Mouse (Mus musculus) adrenal gland, postnatal 10 days (tissue): Measurements from ENCODE around the gene Map3k19. TPM values are rescaled to one million over a fixed set of nuclear protein-coding genes. Genes with fewer than 3 reads are reported as not detected.

Experiments used
- DNase-seq: peaks from one replicate; pipeline ENCODE4 v3.0.0; 2021; ENCODE audit warnings: mixed read lengths
- long read RNA-seq, 2 experiments: library from polyadenylated mRNA; stranded (forward); transcript quantifications; one replicate each; pipeline ENCODE4 v2.0.0; 2021
- total RNA-seq, 2 experiments: library from RNA; stranded (reverse); gene quantifications; 2 replicates each; pipeline ENCODE4 v1.2.3; 2021

Gene Map3k19
- under 1 TPM; 0.09 to 0.12 TPM for total RNA-seq
- long read RNA-seq, experiment 1, partial matches to known transcripts: 0 of 2 reads
- long read RNA-seq, experiment 1, other reads (novel, unspliced or antisense): 2 of 2 reads
- long read RNA-seq, experiment 2: 0 reads

DNA sequence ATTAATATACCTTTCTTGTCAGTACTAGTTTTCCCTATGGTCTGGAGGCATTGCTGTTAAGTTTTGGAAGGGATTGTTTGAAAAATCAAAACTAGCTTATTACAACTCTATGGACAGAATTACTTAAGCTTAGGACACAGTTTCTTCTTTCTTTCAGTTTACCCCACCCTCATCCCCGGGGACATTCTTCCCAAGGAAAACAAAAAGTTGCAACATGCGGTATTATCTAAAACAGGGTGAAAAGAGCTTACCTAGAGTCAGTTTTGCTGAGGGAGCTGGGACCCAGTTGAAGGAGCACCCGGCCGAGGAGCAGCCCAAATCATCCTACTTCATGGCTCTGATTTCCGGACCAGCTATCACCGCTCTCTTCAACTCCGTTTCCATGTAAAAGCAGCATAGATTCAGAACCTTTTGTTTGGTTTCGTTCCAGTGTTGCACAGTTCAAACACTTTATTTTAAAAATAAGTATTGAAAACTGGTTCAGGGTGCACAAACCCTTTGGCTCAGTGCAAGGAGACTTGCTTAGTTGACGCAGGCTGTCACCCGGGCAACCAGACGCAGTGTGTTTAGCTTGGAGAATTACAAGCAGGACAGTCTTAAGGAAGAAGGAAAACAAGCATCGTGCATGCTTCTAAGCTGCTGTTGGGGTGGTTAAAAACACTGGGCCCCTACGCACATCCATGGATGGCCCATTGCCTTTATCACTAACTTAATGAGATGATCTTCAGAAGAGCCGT, at the start of gene Map3k19:
Gene Map3k19 (minus strand): TSS at position 546 of the 737 bp plus-strand sequence.
- peak; percentile 23 for DNase-seq

DNA sequence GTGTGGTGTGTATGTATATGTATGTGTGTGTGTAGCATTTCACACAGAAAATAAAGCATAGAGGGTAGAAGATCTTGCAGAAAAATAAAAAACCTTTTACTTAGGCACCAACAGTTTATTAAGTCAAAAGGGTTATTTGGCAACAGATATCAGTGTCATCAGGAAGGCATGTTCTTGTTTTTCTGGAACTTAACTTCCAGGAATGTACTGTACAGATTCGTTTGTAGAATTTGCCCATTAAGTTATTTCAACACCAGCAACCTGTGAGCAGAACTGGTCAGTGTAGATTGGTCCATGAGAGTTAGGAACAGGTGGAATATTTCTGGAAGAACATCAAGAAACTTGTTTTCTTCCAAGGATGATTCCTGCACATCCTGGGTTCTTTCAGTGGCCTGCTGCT, 44.6 kb upstream of the Map3k19 start:
- no peak for DNase-seq

DNA sequence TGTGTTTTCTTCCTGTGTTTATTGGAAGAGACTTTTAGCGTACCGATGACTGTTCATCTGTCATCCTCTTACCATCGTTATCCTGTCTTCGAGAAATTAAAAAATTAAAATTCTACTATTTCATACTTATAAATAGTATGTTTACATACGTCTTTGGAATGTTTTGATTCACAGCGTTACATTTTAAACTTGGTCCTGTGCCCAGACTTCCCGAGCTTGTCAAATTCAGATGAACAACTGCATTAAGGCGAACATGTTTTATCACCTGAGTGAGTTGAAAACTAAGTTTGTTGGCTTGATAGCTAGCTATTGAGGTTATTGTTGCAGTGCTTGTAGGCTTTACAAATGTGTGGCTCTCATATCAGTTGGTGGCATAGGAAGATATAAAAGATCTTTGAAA, 14.4 kb upstream of the Map3k19 start:
- DNase-seq: no peak

DNA sequence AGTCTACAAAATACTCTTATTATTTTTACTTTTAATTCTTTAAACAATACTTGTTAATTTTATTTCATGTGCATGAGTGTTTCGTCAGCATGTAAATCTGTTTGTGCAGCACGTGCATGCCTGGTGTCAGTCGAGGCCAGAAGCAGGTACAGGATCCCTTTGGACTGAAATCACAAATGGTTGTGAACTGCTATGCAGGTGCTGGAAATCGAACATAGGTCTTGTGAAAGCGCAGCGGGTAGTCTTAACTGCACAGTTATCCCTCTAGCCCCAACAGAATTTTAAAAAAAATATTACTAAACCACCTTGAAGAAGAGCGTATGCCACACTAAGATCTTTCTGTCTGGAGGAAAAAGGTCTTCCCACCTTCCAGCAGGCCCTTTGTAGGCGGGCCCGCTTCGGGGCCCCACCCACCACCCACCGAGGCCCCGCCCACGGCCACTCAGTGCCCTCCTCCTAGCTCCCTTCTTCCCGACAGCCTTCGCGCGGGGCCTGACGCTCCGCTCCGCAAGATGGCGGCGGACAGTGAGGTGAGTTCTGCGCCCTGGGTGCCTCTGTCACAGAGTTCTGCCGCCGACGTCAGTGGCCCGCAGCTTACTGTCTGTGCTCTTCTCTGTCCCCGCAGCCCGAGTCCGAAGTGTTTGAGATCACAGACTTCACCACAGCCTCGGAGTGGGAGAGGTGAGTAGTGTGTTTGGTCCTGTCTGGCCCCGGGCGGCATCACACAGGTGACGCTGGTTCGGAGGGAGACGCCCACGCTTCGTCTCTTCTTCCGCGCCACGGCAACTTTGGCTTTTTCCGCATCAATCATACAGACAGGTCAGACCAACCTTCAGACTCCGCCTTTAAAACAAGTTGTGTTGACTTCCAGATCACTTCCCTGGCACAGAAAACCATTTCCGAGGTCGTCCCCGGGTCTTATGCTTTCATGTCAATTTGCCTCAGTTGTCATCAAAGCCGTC, 13.8 kb upstream of the Map3k19 start, which contains the start of gene Rab3gap1:
Gene Rab3gap1 (plus strand): TSS at position 474 of the 962 bp plus-strand sequence.
- DNase-seq: peak; percentile 95

DNA sequence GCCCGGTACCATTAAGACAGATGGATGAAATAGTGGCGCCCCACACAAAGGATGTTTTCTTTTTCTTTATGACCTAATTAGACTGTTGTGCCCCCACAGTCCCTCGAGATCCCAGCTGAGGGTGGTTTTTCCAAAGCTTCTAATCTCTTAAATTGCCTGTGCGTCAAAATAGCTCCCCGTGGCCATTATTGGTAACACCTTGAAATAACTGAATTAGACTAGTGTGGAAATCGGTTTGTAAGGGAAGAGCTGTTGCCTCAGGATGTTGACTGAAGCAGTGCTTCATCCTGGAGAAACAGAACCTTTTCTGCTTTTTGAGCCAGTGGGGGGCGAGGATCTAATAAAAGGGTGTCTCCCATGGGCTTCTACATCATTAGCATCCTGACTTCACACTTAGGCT, 9.0 kb upstream of the Map3k19 start:
- DNase-seq: no peak

DNA sequence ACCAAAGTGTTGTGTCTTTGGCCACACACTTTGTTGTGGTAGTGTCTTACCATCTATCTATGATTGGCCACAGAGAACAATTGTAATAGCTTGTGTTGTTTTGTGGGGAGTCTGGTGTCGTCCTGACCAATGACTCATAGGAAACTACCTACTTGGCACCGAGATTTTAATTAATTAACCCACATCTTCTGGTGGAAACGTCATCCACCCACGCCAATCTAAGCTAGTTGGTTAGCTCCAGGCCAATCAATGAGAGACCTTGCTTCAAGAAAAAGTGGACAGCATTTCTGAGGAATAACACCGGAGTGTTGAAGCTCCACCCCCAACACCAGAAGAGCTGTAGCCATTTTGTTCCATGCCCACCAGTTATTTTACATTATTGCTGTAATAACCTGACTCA, 7.1 kb upstream of the Map3k19 start:
- no peak for DNase-seq

DNA sequence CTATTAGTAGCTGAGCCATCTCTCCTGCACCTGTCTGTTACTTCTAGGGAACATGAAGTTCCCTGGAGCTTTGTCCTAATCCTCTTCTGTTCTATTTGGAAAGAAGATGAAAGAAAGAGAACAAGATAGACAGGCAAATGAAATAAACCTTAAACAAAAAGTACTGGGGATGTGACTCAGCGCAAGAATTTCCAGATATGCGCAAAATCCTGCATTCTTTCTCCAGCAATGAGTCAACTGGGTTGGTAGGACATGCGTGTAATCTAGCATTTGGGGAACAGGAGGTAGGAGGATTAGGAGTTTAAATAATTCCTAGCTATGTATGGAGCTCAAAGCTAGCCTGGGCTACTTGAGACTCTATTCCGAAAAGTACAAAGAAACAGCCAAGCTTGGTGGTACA, 5.7 kb upstream of the Map3k19 start:
- no peak for DNase-seq

DNA sequence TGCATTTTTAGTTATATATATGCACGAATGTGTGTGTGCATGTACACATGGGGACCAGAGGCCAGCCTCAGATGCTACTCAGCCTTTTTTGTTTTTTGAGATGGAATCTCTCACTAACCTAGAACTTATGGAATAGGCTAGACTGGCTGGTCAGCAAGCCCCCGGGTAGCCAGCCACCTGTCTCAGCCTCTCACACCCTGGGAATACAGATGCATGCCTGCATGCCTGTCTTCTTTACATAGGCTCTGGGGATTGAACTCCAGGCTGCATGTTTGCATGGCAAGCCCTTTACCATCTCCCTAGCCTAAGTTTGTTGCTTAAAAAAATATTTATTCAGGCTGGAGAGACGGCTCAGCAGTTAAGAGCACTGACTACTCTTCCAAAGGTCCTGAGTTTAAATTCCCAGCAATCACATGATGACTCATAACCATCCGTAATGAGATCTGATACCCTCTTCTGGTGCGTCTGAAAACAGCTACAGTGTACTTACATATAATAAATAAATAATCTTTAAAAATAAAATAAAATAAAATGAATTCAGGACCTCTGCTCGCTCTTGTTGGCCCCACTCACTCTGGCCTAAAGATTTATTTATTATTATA, 5.1 kb upstream of the Map3k19 start:
- no peak for DNase-seq

DNA sequence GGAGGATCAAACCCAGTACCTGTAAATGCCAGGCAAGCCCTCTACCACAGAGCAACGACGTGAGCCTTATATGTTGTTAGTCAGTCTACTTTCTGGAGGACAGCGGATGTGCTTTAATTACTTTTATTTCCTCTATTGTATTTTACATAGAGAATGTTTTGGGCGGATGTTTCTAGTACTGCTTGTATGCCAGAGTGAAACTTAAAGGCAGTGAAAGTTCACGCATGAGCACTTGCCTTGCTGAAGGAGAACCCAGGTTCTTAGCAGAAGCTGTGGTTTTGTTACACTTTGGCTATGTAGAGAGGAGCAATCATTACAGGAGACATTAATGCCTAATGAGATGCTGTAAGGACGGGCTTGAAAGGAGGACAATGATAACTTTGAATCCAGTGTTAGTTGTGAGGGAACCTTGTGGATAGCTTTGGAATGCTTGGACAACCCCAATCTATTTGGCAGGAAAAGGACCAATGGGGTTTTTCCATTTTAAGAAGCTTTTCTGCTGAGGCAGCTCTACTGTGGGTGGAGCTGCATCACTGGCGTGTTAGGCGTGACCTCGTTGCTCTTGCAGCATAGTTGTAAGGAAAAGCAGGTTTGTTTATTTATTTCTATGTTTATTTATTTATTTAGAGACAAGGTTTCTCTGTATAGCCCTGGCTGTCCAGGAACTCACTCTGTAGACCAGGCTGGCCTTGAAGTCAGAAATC, 4.3 kb upstream of the Map3k19 start:
- DNase-seq: no peak

DNA sequence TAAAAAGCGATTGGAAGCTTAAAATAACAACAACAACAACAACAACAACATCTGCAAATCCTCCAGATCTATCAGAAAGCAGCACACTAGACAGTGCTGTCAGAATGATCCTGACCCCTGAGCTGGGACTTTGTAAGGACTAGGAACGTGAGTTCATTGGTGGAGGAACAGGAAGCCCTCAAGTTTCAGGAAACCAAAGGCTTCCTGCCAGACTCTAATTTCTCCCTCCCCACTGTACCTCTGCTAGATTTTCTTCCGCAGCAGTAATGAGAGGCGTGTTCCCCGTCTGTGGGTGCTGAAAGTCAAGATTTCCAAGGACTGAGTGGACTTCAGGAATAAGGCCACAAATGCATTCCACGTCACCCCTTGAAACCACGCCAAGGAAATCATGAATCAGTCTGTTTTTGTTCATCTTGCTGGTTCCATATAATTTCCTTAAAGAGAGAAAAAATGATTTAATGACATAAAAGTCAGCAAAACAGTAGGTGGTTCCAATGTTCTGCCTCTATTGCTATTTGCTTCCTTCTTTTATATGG, 4.7 kb downstream of the Map3k19 start:
- peak; percentile 41 for DNase-seq

DNA sequence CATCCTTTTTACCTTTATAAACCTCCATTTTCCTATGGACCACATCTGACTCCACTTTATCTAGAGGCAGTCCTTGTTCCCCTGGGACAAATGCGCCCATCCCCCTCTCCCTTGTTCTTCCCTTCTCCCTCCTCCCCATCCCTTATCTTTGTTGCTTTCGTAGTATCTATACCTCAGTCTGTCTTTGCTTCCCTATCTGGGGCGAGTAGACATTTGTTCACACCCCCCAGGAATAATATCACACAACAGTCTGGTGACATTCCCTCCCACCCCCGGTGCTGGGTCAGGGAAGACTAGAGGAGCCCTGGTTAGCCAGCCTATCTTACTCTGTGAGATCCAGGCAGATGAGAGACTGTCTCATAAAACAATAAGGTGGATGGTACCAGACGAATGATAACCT, 9.4 kb downstream of the Map3k19 start:
- no peak for DNase-seq

DNA sequence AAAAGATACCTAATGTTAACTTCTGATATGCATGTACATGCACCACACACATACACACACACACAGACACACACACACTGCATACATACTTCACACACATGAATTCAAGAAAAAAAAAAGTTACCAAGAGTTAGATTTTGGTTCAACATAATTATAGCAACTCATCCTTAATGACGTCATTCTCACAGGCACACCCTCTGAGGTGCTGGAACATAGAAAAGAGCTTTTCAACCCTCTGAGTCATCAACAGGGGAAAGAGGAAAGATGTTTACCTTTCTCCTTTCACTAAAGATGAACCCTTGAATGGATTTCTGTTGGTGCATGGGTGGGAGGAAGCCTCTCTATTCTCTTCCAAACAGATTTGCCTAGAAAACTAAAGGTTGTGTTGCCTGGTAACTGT, 16.2 kb downstream of the Map3k19 start:
- DNase-seq: no peak

DNA sequence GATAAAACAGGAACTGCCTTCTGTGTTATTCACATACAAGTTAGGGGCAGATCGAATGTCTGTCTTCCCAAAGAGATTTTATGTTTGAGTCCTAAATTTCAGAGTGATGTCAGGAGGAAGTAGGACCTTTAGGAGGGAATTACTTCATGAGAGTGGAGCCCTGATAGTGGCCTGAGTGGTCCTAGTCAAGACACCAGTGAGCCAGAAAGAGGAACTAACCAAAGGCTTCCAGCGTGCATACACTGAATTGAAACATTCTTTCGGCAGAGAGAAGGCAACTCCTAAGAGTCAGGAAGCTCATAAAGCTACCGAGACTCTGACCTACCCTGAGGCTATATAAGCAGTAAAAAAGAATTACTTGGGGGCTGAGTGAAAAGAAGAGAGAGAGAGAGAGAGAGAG, 18.2 kb downstream of the Map3k19 start:
- no peak for DNase-seq

DNA sequence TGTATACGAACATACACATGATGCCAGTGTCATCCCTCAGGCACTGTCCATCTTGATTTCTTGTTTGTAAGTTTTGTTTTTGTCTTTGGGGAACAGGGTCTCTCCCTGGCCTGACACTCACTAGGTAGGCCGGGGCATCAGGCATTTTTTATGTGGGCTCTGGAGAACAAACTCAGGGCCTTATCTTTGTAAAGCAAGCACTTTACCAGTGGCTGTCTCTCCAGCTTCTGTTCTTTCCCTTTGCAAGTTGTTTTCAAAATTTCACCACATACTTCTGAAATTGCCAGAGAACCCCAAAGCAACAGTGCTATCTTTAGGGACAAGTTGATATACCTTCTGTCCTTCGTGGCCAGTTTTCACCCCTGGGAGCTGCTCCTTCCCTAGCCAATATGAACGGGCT, 20.6 kb downstream of the Map3k19 start:
- no peak for DNase-seq

DNA sequence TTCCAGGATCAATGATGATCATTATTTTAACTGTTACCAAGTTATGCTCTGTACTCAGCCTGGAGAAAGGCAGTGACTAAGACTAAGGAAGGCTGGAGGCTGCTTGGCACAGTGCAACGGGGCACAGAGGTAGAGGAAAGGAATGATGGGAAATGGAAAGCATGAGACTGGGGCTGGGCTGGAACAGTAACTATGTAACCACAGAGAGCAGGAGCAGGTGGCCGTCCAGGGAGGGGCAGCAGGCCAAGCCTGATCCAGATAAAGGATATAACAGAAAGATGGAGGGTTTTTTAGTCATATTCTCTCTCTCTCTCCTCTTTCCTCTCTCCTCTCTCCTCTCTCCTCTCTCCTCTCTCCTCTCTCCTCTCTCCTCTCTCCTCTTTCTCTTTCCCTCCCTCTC, 21.1 kb downstream of the Map3k19 start:
- no peak for DNase-seq

DNA sequence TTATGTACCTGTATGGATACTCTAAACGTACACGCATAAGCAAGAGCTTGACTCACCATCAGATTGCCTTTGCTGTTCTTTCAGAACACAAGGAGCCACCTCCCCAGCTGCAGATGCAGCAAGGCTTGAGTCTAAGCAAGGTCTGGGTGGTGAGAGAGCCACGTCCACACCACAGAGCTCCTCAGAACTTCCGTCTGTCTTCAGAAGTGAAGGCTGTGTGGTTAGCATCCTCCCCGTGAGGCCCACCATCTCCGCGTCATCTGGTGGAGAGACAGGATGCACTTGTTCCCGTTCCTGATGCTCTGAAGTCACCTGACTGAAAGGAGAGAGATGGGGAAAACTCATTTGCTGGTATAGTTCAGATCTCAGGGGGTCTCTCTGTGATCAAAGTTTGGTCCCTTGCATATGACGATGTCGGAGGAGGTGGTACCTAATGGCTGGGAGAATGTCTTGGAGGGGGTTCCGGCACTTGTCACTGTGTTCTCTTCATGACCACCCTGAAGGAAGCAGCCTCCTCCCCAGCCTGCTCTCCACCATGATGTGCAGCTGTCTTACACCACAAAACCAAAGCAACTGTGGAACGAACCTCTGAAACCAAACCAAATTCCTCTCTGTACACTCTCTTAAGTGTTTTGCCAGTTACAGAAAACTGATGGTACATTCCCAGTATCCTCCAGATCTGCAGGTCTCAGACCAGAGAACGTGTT, 24.5 kb downstream of the Map3k19 start:
- DNase-seq: no peak

DNA sequence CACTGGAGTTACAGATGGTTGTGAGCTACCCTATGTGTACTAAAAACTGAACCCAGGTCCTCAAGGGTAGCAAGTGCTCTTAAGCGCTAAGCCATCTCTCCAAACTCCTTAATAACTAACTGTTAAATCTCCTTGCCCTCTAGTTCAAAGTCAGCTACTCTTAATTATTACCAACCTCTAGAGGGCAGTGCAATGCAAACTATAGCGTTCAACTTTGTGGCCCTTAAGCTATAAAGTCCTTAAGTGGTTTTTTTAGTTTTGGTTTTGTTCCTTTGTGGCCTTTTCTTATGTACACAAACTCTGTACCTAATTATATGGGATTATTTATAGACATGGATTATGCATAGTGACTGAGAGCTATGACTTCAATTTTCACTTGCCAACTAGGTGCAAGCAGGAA, 27.5 kb downstream of the Map3k19 start:
- peak; percentile 35 for DNase-seq

DNA sequence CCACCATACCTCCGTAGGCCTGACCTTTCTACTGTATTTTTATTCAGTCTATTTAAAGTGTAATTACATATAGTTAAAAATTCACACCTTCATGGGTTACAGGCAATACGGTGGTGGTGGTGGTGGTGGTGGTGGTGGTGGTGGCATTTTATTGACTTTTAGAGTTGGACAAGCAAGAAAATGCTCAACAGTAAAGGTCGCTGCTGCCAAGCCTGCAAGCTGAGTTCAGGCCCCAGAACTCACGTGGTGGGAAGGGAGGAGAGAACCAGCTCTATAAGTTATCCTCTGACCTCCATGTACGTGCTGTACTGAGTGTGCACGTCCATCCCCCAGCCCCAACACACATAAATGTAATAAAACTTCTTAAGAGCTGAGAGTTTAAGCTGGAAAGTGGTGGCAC, 38.5 kb downstream of the Map3k19 start:
- no peak for DNase-seq

DNA sequence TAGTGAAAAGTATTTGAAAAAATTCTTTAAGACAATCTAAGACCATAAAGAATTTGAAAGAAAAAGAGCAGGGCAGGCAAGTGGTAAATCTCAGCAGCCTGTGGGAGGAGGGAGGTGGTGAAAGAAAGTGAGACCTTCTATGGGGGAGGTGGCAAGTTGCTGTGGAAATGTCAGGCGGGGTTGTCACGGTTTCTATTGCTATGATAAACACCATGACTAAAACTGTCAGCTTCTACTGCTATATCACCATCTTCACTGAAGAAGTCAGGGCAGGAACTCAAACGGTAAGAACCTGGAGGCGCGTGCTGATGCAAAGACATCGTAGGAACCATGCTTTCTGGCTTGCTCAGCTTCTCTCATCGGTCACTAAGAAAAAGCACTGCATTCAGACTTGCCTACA, 41.9 kb downstream of the Map3k19 start:
- DNase-seq: no peak

DNA sequence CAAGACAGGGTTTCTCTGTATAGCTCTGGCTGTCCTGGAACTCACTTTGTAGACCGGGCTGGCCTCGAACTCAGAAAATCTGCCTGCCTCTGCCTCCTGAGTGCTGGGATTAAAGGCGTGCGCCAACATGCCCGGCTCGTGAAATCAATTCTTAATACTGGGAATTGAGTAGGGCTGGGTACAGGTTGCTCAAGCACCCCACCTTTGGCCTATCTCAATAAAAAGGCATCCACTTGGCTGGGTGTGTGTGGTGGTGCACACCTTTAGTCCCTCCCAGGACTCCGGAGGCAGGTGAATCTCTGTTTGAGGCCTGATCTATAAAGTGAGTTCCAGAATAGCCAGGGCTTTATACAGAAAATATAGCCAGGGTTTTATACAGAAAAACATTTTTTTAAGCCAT, 46.2 kb downstream of the Map3k19 start:
- DNase-seq: no peak

DNA sequence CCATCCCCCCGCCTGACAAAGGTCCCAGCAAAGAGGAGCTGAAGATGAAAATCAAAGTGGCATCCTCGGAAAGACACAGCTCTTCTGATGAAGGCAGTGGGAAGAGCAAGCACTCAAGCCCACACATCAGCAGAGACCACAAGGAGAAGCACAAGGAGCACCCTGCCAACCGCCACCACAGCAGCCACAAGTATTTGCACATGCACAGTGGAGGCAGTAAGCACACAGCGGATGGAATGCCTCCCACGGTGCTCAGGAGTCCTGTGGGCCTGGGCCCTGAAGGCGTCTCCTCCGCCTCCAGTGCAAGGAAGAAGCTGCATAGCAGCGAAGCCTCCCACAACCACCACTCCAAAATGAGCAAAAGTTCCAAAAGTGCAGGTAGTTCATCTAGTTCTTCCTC, 51.9 kb downstream of the Map3k19 start:
- no peak for DNase-seq
